Mouse (Mus musculus): ENCODE measurements around the gene Cyth2.

DNA sequence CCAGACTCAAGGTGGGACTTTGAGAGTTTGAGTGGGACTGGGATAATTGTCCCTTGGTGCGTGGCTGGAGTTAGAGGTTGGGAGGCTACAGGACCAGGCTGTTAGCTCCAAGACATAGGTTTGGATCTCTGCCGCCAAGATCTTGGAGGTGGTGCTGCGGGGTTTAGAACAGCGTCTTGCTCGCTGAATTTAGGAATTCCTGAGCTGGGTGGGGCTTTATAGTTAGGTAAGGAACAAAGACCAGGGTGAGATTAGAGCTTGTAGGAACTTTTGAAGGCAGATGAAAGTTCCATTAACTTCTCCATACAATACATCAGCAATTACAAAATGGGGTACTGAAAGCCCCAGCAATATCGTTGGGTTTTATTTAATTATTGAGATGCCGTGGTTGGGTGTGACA, 14.4 kb downstream of the Cyth2 start:
- TF ChIP-seq CTCF (IDR thresholded peaks at IDR 0.05): no peak
- TF ChIP-seq EP300 (IDR thresholded peaks at IDR 0.05): no peak
